Mouse (Mus musculus) heart, embryonic 10.5 days (tissue): Measurements from ENCODE around the gene Dnajc12. TPM values are rescaled to one million over a fixed set of nuclear protein-coding genes. Genes with fewer than 3 reads are reported as not detected.
A peak's percentile ranks its signal among the peaks of the same experiment; 100 is the strongest.
"Not testable (repeated sequence)": the region's sequence is repeated elsewhere in the genome, so short reads cannot be mapped to it uniquely, and the experiment has no call there.

Experiments used
- DNase-seq: peaks from one replicate; pipeline ENCODE4 v3.0.0-alpha.2; 2017; ENCODE audit warnings: low spot score
- H3K27ac ChIP-seq: fragments of 300-500 bp; sonication (generic); 2 replicates; pipeline ENCODE4 v1.5.1; 2016; ENCODE audit warnings: mild to moderate bottlenecking
- H3K27me3 ChIP-seq: fragments of 300-500 bp; sonication (generic); 2 replicates; pipeline ENCODE4 v1.6.1; 2016; ENCODE audit warnings: mild to moderate bottlenecking; ENCODE audit not compliant: poor library complexity, insufficient read depth, severe bottlenecking
- H3K36me3 ChIP-seq: fragments of 300-500 bp; sonication (generic); 2 replicates; pipeline ENCODE4 v1.6.1; 2016; ENCODE audit warnings: mild to moderate bottlenecking, moderate library complexity
- H3K4me1 ChIP-seq: fragments of 300-500 bp; sonication (generic); 2 replicates; pipeline ENCODE4 v1.6.1; 2016; ENCODE audit warnings: mild to moderate bottlenecking
- H3K4me3 ChIP-seq: fragments of 300-500 bp; sonication (generic); 2 replicates; pipeline ENCODE4 v1.5.1; 2016; ENCODE audit warnings: mild to moderate bottlenecking, moderate library complexity
- H3K9me3 ChIP-seq: fragments of 300-500 bp; sonication (generic); 2 replicates; pipeline ENCODE4 v1.6.1; 2016; ENCODE audit warnings: mild to moderate bottlenecking, moderate library complexity
- WGBS: fragments of 180-500 bp; shearing (Covaris S2); methylation state at CpG from one replicate; pipeline ENCODE4 v1.1.7; 2016; 5-methylcytosine and 5-hydroxymethylcytosine counted together
- polyA plus RNA-seq: library from polyadenylated mRNA; unstranded; fragments of >200 nt; fragmentation: Nextera tagmentation; extraction: Ambion mirVana; gene quantifications from 2 replicates; pipeline ENCODE4 v1.2.1, GENCODE M21; 2016

Gene Dnajc12
- polyA plus RNA-seq, 1 experiment from 2014 or later = 10.8 TPM

- peak overlapping the region; percentile 24; the same call in 1 of the 2 replicates for H3K4me3 ChIP-seq
- DNase-seq = no peak
- no peaks in the 10 kb centered on the region for H3K9me3 ChIP-seq
- whole genome bisulfite sequencing = 53% methylated on average over 7 of the region's 7 CpGs
- no peaks in the 10 kb centered on the region for H3K27me3 ChIP-seq
- 0 out of 2 replicates have a peak, but pooled peaks cover 4% of the 10 kb centered on the region for H3K4me1 ChIP-seq
- no peak overlapping the region for H3K27ac ChIP-seq
- no peaks in the 10 kb centered on the region for H3K36me3 ChIP-seq
Observed at GRCm38 (mm10) chr10:63365918-63366455, 16.3 kb upstream of the Dnajc12 start.

GRCm38 (mm10) chr10:63367386-63367785, 14.9 kb upstream of the Dnajc12 start:
- 78% methylated on average over 6 of the region's 6 CpGs for WGBS
- no peak overlapping the region for H3K27ac ChIP-seq
- no peaks in the 10 kb centered on the region for H3K36me3 ChIP-seq
- H3K4me3 ChIP-seq = no peak overlapping the region
- DNase-seq = no peak
- no peaks in the 10 kb centered on the region for H3K9me3 ChIP-seq
- H3K27me3 ChIP-seq = no peaks in the 10 kb centered on the region
- 0 out of 2 replicates have a peak, but pooled peaks cover 4% of the 10 kb centered on the region for H3K4me1 ChIP-seq

- H3K27me3 ChIP-seq = no peaks in the 10 kb centered on the region
- H3K4me3 ChIP-seq = no peak overlapping the region
- H3K36me3 ChIP-seq = no peaks in the 10 kb centered on the region
- H3K4me1 ChIP-seq = 0 out of 2 replicates have a peak, but pooled peaks cover 4% of the 10 kb centered on the region
- no peak overlapping the region for H3K27ac ChIP-seq
- no peak for DNase-seq
- WGBS = 84% methylated on average over 3 of the region's 3 CpGs
- no peaks in the 10 kb centered on the region for H3K9me3 ChIP-seq
Observed at GRCm38 (mm10) chr10:63368041-63368440, 14.2 kb upstream of the Dnajc12 start.

- Histone ChIP-seq H3K36me3 (no peaks in the 10 kb centered on the region), H3K4me3 (no peak overlapping the region), H3K4me1 (no peaks in the 10 kb centered on the region), H3K9me3 (no peaks in the 10 kb centered on the region), H3K27me3 (no peaks in the 10 kb centered on the region), H3K27ac (no peak overlapping the region)
- 83% methylated on average over 5 of the region's 5 CpGs for WGBS
- no peak for DNase-seq
Observed at GRCm38 (mm10) chr10:63376303-63376702, 5.9 kb upstream of the Dnajc12 start.

- Histone ChIP-seq H3K36me3 (no peaks in the 10 kb centered on the region), H3K27me3 (no peaks in the 10 kb centered on the region), H3K4me3 (no peak overlapping the region), H3K4me1 (no peaks in the 10 kb centered on the region), H3K9me3 (no peaks in the 10 kb centered on the region), H3K27ac (no peak overlapping the region)
- WGBS = 22% methylated on average over 9 of the region's 9 CpGs
- DNase-seq = no peak
Observed at GRCm38 (mm10) chr10:63377468-63377867, 4.8 kb upstream of the Dnajc12 start.

- Histone ChIP-seq H3K27ac (no peak overlapping the region), H3K4me3 (no peak overlapping the region), H3K9me3 (no peaks in the 10 kb centered on the region), H3K36me3 (no peaks in the 10 kb centered on the region), H3K4me1 (no peaks in the 10 kb centered on the region), H3K27me3 (no peaks in the 10 kb centered on the region)
- WGBS = 72% methylated on average over 6 of the region's 6 CpGs
- DNase-seq = no peak
Observed at GRCm38 (mm10) chr10:63378948-63379680, 3.1 kb upstream of the Dnajc12 start.

- H3K27ac ChIP-seq = peak within 1 kb of the TSS; percentile 83
- no peaks in the 10 kb centered on the region for H3K27me3 ChIP-seq
- 6% methylated on average over 24 of the region's 24 CpGs for WGBS
- no peak for DNase-seq
- H3K36me3 ChIP-seq = no peaks in the 10 kb centered on the region
- peak within 1 kb of the TSS; percentile 70 for H3K4me3 ChIP-seq
- H3K4me1 ChIP-seq = no peaks in the 10 kb centered on the region
- H3K9me3 ChIP-seq = no peaks in the 10 kb centered on the region
Observed at GRCm38 (mm10) chr10:63381498-63382280, 554 bp upstream of the Dnajc12 start, which contains the start of gene Sirt1. Gene Sirt1 (minus strand): TSS chr10:63381704.

GRCm38 (mm10) chr10:63385897-63386296, 3.7 kb downstream of the Dnajc12 start:
- not testable (repeated sequence) for H3K36me3 ChIP-seq, H3K4me1 ChIP-seq, H3K9me3 ChIP-seq, DNase-seq, H3K27me3 ChIP-seq
- Histone ChIP-seq H3K27ac (peak overlapping the region; percentile 83), H3K4me3 (peak overlapping the region; percentile 69)
- WGBS = 22% methylated on average over 5 of the region's 5 CpGs

GRCm38 (mm10) chr10:63386444-63386843, 4.2 kb downstream of the Dnajc12 start:
- H3K4me3 ChIP-seq = peak overlapping the region; percentile 69
- H3K27me3 ChIP-seq = no peaks in the 10 kb centered on the region
- 0% methylated on average over 19 of the region's 19 CpGs for WGBS
- peak; percentile 95 for DNase-seq
- H3K9me3 ChIP-seq = no peaks in the 10 kb centered on the region
- H3K4me1 ChIP-seq = no peaks in the 10 kb centered on the region
- no peaks in the 10 kb centered on the region for H3K36me3 ChIP-seq
- H3K27ac ChIP-seq = peak overlapping the region; percentile 83

- no peaks in the 10 kb centered on the region for H3K27me3 ChIP-seq
- peak overlapping the region; percentile 69 for H3K4me3 ChIP-seq
- peak overlapping the region; percentile 83 for H3K27ac ChIP-seq
- no peaks in the 10 kb centered on the region for H3K4me1 ChIP-seq
- no peaks in the 10 kb centered on the region for H3K36me3 ChIP-seq
- H3K9me3 ChIP-seq = no peaks in the 10 kb centered on the region
- WGBS = 4% methylated on average over 10 of the region's 10 CpGs
- DNase-seq = no peak
Observed at GRCm38 (mm10) chr10:63386991-63387390, 4.7 kb downstream of the Dnajc12 start.

- DNase-seq = no peak
- Histone ChIP-seq H3K27me3 (no peaks in the 10 kb centered on the region), H3K9me3 (no peaks in the 10 kb centered on the region), H3K4me1 (no peaks in the 10 kb centered on the region), H3K27ac (no peak overlapping the region), H3K4me3 (no peak overlapping the region), H3K36me3 (no peaks in the 10 kb centered on the region)
- WGBS = 77% methylated on average over 4 of the region's 4 CpGs
Observed at GRCm38 (mm10) chr10:63388948-63389347, 6.7 kb downstream of the Dnajc12 start.

- H3K36me3 ChIP-seq = no peaks in the 10 kb centered on the region
- no peaks in the 10 kb centered on the region for H3K27me3 ChIP-seq
- H3K27ac ChIP-seq = no peak overlapping the region
- WGBS = 88% methylated on average over 10 of the region's 10 CpGs
- H3K4me1 ChIP-seq = no peaks in the 10 kb centered on the region
- H3K4me3 ChIP-seq = no peak overlapping the region
- no peaks in the 10 kb centered on the region for H3K9me3 ChIP-seq
- DNase-seq = no peak
Observed at GRCm38 (mm10) chr10:63396963-63397362, 14.7 kb downstream of the Dnajc12 start.
